ENCODE assay signal across 31 mouse cellular contexts in genomic region chr2:163146481-163146880, GRCm38 (mm10). TPM values are rescaled to one million over a fixed set of nuclear protein-coding genes. Genes with fewer than 3 reads are reported as not detected.
DNase-seq lines count a peak whose midpoint lies in the region; ATAC-seq and TF ChIP-seq lines count a peak whose summit lies in the region.
"Had no signal": no experiment of that assay in that cellular context is flagged by ENCODE, and none has a peak within 500 bp of the region (broad histone marks: within the 10 kb centered on the region; RNA-seq: fewer than 3 reads in every experiment).

No protein-coding gene starts in this region.

- DNase-seq in heart, adult 2 months: no peak
- DNase-seq in heart, postnatal 14 days: no peak
- DNase-seq in liver, embryonic 14.5 days (ENCODE audit: low read depth in 3 of 3, low spot score in 3 of 3): no peak
- DNase-seq in thymus, postnatal 4 days: peak; percentile 34
- DNase-seq in thymus, adult 18-20 months: no peak
- no peak for DNase-seq in stomach, postnatal 0 days (ENCODE audit: low spot score)
- no peak for DNase-seq in cerebellum, adult 8-10 months
- DNase-seq: adrenal gland, adult 2 months; cerebellum, adult 18-20 months; cerebellum, postnatal 25 days; embryo, embryonic 11 days; gastrocnemius, adult 2 months; heart, postnatal 10 days; kidney, adult 2 months; kidney, postnatal 10 days; lung, adult 2 months; right cerebral cortex, postnatal 4 days had no signal

- H3K9me3 ChIP-seq in liver, embryonic 14.5 days (ENCODE audit: control insufficient read depth, low read length): no peaks in the 10 kb centered on the region
- H3K9me3 ChIP-seq in liver, embryonic 12.5 days (replicated peaks): no peaks in the 10 kb centered on the region
- H3K9me3 ChIP-seq in stomach, postnatal 0 days (ENCODE audit: control insufficient read depth, low read length): no peaks in the 10 kb centered on the region
- H3K9me3 ChIP-seq: embryonic facial prominence, embryonic 13.5 days; forebrain, embryonic 12.5 days had no signal

- H3K4me2 ChIP-seq in liver, embryonic 14.5 days (ENCODE audit: low read depth): no peak overlapping the region
- no peak overlapping the region for H3K4me2 ChIP-seq in liver, embryonic 12.5 days
- no peak overlapping the region for H3K4me2 ChIP-seq in stomach, postnatal 0 days (replicated peaks; ENCODE audit: low read depth)
- H3K4me2 ChIP-seq: embryonic facial prominence, embryonic 13.5 days; forebrain, embryonic 12.5 days; heart, embryonic 12.5 days had no signal

- 87% methylated on average over 4 of the region's 4 CpGs for WGBS in heart, adult 2 months
- whole genome bisulfite sequencing in liver, embryonic 14.5 days (ENCODE audit: insufficient replicate concordance): 73% methylated on average over 4 of the region's 4 CpGs
- WGBS in liver, embryonic 12.5 days (ENCODE audit: insufficient replicate concordance): 67% methylated on average over 4 of the region's 4 CpGs
- 81% methylated on average over 4 of the region's 4 CpGs for WGBS in stomach, postnatal 0 days

- TF ChIP-seq POLR2A in heart, adult 2 months (IDR thresholded peaks at IDR 0.05; ENCODE audit: insufficient read depth, low read depth, low read length): no peak

- no peak overlapping the region for H3K9ac ChIP-seq in heart, adult 2 months (ENCODE audit: low read depth, low read length)
- no peak overlapping the region for H3K9ac ChIP-seq in liver, embryonic 14.5 days (replicated peaks)
- no peak overlapping the region for H3K9ac ChIP-seq in liver, embryonic 12.5 days
- H3K9ac ChIP-seq in stomach, postnatal 0 days (ENCODE audit: low read length): no peak overlapping the region
- H3K9ac ChIP-seq: embryonic facial prominence, embryonic 13.5 days; forebrain, embryonic 12.5 days; heart, embryonic 12.5 days had no signal

- H3K4me1 ChIP-seq in heart, adult 2 months (ENCODE audit: control insufficient read depth, insufficient read depth, low read length): no peaks in the 10 kb centered on the region
- no peaks in the 10 kb centered on the region for H3K4me1 ChIP-seq in liver, embryonic 14.5 days (replicated peaks; ENCODE audit: control insufficient read depth in 2 of 2, insufficient read depth in 2 of 2, low read length in 1 of 2)
- no peaks in the 10 kb centered on the region for H3K4me1 ChIP-seq in liver, embryonic 12.5 days
- H3K4me1 ChIP-seq in stomach, postnatal 0 days (replicated peaks; ENCODE audit: control insufficient read depth, insufficient read depth): no peaks in the 10 kb centered on the region
- H3K4me1 ChIP-seq: heart, embryonic 12.5 days had no signal

- no peaks in the 10 kb centered on the region for H3K36me3 ChIP-seq in heart, adult 2 months (ENCODE audit: control insufficient read depth, insufficient read depth, low read length)
- no peaks in the 10 kb centered on the region for H3K36me3 ChIP-seq in liver, embryonic 14.5 days (replicated peaks; ENCODE audit: control insufficient read depth, insufficient read depth, low read depth)
- no peaks in the 10 kb centered on the region for H3K36me3 ChIP-seq in liver, embryonic 12.5 days
- no peaks in the 10 kb centered on the region for H3K36me3 ChIP-seq in stomach, postnatal 0 days (ENCODE audit: control insufficient read depth, insufficient read depth, low read length)
- H3K36me3 ChIP-seq: embryonic facial prominence, embryonic 13.5 days; forebrain, embryonic 12.5 days; heart, embryonic 12.5 days had no signal

- H3K27ac ChIP-seq in heart, adult 2 months: no peak overlapping the region
- H3K27ac ChIP-seq in liver, embryonic 14.5 days: no peak overlapping the region
- H3K27ac ChIP-seq in liver, embryonic 12.5 days: no peak overlapping the region
- H3K27ac ChIP-seq in stomach, postnatal 0 days (replicated peaks): no peak overlapping the region
- H3K27ac ChIP-seq: embryonic facial prominence, embryonic 13.5 days; forebrain, embryonic 12.5 days; gastrocnemius, adult 2 months; macrophage had no signal

- peak; percentile 17; the same call in 1 of the 2 replicates for TF ChIP-seq CTCF in heart, adult 2 months (IDR thresholded peaks at IDR 0.05)
- TF ChIP-seq CTCF in liver, embryonic 14.5 days (IDR thresholded peaks at IDR 0.05; ENCODE audit: low read depth): peak; percentile 45
- peak; percentile 27; the same call in 1 of the 2 replicates for TF ChIP-seq CTCF in stomach, postnatal 0 days (IDR thresholded peaks at IDR 0.05; ENCODE audit: low read depth)

- no peaks in the 10 kb centered on the region for H3K79me2 ChIP-seq in heart, adult 2 months (replicated peaks; ENCODE audit: control insufficient read depth, insufficient read depth, low read length)

- no peaks in the 10 kb centered on the region; the same call in 1 of the 2 replicates for H3K27me3 ChIP-seq in heart, adult 2 months (ENCODE audit: control insufficient read depth, insufficient read depth, low read length)
- H3K27me3 ChIP-seq in liver, embryonic 14.5 days (ENCODE audit: control insufficient read depth, insufficient read depth, low read length): no peaks in the 10 kb centered on the region
- H3K27me3 ChIP-seq in liver, embryonic 12.5 days (replicated peaks): peaks cover 7% of the 10 kb centered on the region; the same call in 1 of the 2 replicates
- no peaks in the 10 kb centered on the region for H3K27me3 ChIP-seq in stomach, postnatal 0 days (ENCODE audit: control insufficient read depth, insufficient read depth, low read length)

- no peak overlapping the region for H3K4me3 ChIP-seq in heart, adult 2 months
- no peak overlapping the region for H3K4me3 ChIP-seq in liver, embryonic 14.5 days (ENCODE audit: insufficient read depth in 1 of 2, low read depth in 2 of 2, low read length in 2 of 2)
- H3K4me3 ChIP-seq in liver, embryonic 12.5 days: no peak overlapping the region
- H3K4me3 ChIP-seq in stomach, postnatal 0 days (ENCODE audit: low read depth, low read length): no peak overlapping the region
- H3K4me3 ChIP-seq: embryonic facial prominence, embryonic 13.5 days; erythroblast, embryonic 14.5 days; forebrain, embryonic 12.5 days; gastrocnemius, adult 2 months; heart, embryonic 12.5 days had no signal

- ATAC-seq in liver, embryonic 14.5 days (ENCODE audit: insufficient read depth): no peak
- no peak for ATAC-seq in liver, embryonic 12.5 days
- no peak for ATAC-seq in stomach, postnatal 0 days (ENCODE audit: low FRiP score, low TSS enrichment)
- ATAC-seq: midbrain, embryonic 16.5 days had no signal

- intact Hi-C loops in heart, adult 2 months (cut with DNase I): no loop called here
- intact Hi-C loops in heart, postnatal 14 days (cut with DNase I): no loop called here

- no peak for TF ChIP-seq EP300 in heart, adult 2 months (IDR thresholded peaks at IDR 0.05; ENCODE audit: insufficient read depth, low read depth, low read length)
- no peak for TF ChIP-seq EP300 in liver, embryonic 14.5 days (IDR thresholded peaks at IDR 0.05; ENCODE audit: low read depth)
- TF ChIP-seq EP300 in stomach, postnatal 0 days (optimal IDR thresholded peaks at IDR 0.05): no peak

RNA-seq across cellular contexts. Expression of gene Tox2, which starts 56.4 kb away (rescaled TPM):
- total RNA-seq in heart, adult 2 months (2021): 1 to 10 TPM; 1.1 to 1.3 TPM
- 1.7 and 2.3 TPM in 2 replicates for polyA plus RNA-seq in heart, adult 2 months (2012; rRNA removed)
- total RNA-seq in heart, postnatal 14 days (2021): 1 to 10 TPM; 2.4 to 2.6 TPM
- polyA plus RNA-seq in liver, embryonic 14.5 days (2012; rRNA removed): 0.71 and 1.4 TPM in 2 replicates
- polyA plus RNA-seq in liver, embryonic 14.5 days (2014; fragmentation: Nextera tagmentation; extraction: Ambion mirVana): 0.25 and 0.45 TPM in 2 replicates
- polyA plus RNA-seq in liver, embryonic 12.5 days (2016; fragmentation: Nextera tagmentation; extraction: Ambion mirVana): 0.99 and 1.2 TPM in 2 replicates
- 0.98 and 1.5 TPM in 2 replicates for polyA plus RNA-seq in stomach, postnatal 0 days (2015; fragmentation: Nextera tagmentation; extraction: Ambion mirVana)

RNA-seq across cellular contexts. Expression of gene Gtsf1l, which starts 58.8 kb away (rescaled TPM):
- total RNA-seq in heart, adult 2 months (2021): not detected
- polyA plus RNA-seq in heart, adult 2 months (2012; rRNA removed): 0.68 TPM in 1 of 2 replicates, not detected in the other
- not detected for total RNA-seq in heart, postnatal 14 days (2021)
- not detected in 2 replicates for polyA plus RNA-seq in liver, embryonic 14.5 days (2012; rRNA removed)
- not detected in 2 replicates for polyA plus RNA-seq in liver, embryonic 14.5 days (2014; fragmentation: Nextera tagmentation; extraction: Ambion mirVana)
- polyA plus RNA-seq in liver, embryonic 12.5 days (2016; fragmentation: Nextera tagmentation; extraction: Ambion mirVana): not detected in 2 replicates
- polyA plus RNA-seq in stomach, postnatal 0 days (2015; fragmentation: Nextera tagmentation; extraction: Ambion mirVana): 0.16 TPM in 1 of 2 replicates, not detected in the other
- total RNA-seq: adrenal gland, adult 2 months; gastrocnemius, adult 2 months; heart, postnatal 10 days; left cerebral cortex, postnatal 36 days had no signal
- polyA plus RNA-seq: adrenal gland, adult 2 months; embryonic facial prominence, embryonic 13.5 days; erythroblast, embryonic 14.5 days; forebrain, embryonic 12.5 days; frontal cortex, adult 2 months; heart, embryonic 12.5 days; kidney, adult 2 months; limb, embryonic 14.5 days; lung, adult 2 months; macrophage; midbrain, embryonic 16.5 days; neural tube, embryonic 14.5 days; stomach, embryonic 14.5 days; thymus, postnatal 0 days; urinary bladder, adult 2 months had no signal
